Mouse (Mus musculus): ENCODE measurements around the gene Tspan11. TPM values are rescaled to one million over a fixed set of nuclear protein-coding genes. Genes with fewer than 3 reads are reported as not detected.
A peak's percentile ranks its signal among the peaks of the same experiment; 100 is the strongest.

The Tspan11 gene
- polyA plus RNA-seq, 1 experiment, result 0.99 TPM

DNA sequence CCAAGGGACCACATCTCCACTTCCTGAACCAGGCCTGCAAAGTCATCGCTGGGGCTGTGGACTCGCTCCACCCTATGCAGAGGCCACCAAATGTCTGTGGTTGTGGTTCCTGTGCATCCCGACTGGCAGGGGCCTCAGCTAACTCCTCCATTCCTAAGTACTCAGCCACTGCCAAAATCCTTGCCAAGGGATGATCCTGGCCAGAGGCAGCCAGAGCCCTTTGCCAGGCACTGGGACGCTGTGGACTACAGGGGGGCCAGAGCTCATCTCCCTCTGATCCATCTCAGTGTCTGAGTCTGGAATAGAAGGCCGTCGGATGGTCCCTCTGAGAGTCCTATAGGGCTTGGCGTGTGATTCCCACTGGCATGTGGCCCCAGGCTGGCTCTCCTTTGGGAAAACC lies 62.5 kb downstream of the Tspan11 start:
- no peaks in the 10 kb centered on the region for H3K36me3 ChIP-seq (ENCODE audit: control insufficient read depth, insufficient read depth)
- no peaks in the 10 kb centered on the region for H3K79me2 ChIP-seq (ENCODE audit: control insufficient read depth, insufficient read depth)
- H3K4me3 ChIP-seq (ENCODE audit: insufficient read depth, poor library complexity, severe bottlenecking), result no peak overlapping the region
- no peak for TF ChIP-seq MYOD1 (IDR thresholded peaks at IDR 0.05; ENCODE audit: control insufficient read depth, insufficient read length, low read depth)
- no peak for TF ChIP-seq USF1 (IDR thresholded peaks at IDR 0.05; ENCODE audit: low read depth)
- no peak for TF ChIP-seq FOSL1 (IDR thresholded peaks at IDR 0.05; ENCODE audit: insufficient read depth, low read length, poor library complexity, severe bottlenecking)
- no peak for TF ChIP-seq MAX (IDR thresholded peaks at IDR 0.05)
- TF ChIP-seq CEBPB (IDR thresholded peaks at IDR 0.05; ENCODE audit: low read depth), result no peak
- no peak for TF ChIP-seq CTCF (IDR thresholded peaks at IDR 0.05; ENCODE audit: control insufficient read depth, insufficient read depth, insufficient read length)
- no peak for TF ChIP-seq MYOG (IDR thresholded peaks at IDR 0.05; ENCODE audit: control insufficient read depth, extremely low read depth, insufficient read length)
- no peak overlapping the region for H3ac ChIP-seq (ENCODE audit: control insufficient read depth, insufficient read length, low read depth)
- H3K79me3 ChIP-seq (ENCODE audit: low read depth), result no peaks in the 10 kb centered on the region
- peaks cover 60% of the 10 kb centered on the region for H3K27me3 ChIP-seq (ENCODE audit: control insufficient read depth, insufficient read depth, insufficient read length)

DNA sequence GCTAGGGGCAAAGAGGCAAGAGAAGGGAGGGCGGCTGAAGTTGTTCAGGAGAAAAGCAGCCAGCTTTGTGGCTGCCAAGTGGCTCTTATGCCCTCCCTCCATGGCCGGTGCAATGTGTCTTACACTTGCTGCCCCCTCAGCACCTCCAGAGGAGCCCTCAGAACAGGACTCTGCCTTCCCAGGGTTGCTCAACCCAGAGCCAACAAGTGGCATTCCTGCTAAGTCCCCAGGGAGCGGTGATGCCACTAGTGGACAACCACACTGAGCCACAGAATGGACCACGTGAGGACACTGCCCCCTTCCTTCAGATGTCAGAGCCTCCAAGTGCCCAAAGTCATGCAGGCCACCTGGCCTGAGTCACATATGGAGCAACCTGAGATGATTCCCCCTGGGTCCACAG lies 65.7 kb downstream of the Tspan11 start:
- H3K4me3 ChIP-seq (ENCODE audit: insufficient read depth, poor library complexity, severe bottlenecking), result no peak overlapping the region
- no peaks in the 10 kb centered on the region for H3K79me2 ChIP-seq (ENCODE audit: control insufficient read depth, insufficient read depth)
- no peaks in the 10 kb centered on the region for H3K36me3 ChIP-seq (ENCODE audit: control insufficient read depth, insufficient read depth)
- H3K27me3 ChIP-seq (ENCODE audit: control insufficient read depth, insufficient read depth, insufficient read length), result peaks cover 41% of the 10 kb centered on the region
- no peak overlapping the region for H3ac ChIP-seq (ENCODE audit: control insufficient read depth, insufficient read length, low read depth)
- TF ChIP-seq MAX (IDR thresholded peaks at IDR 0.05), result no peak
- TF ChIP-seq MYOD1 (IDR thresholded peaks at IDR 0.05; ENCODE audit: control insufficient read depth, insufficient read length, low read depth), result no peak
- TF ChIP-seq CTCF (IDR thresholded peaks at IDR 0.05; ENCODE audit: control insufficient read depth, insufficient read depth, insufficient read length), result no peak
- no peak for TF ChIP-seq CEBPB (IDR thresholded peaks at IDR 0.05; ENCODE audit: low read depth)
- TF ChIP-seq MYOG (IDR thresholded peaks at IDR 0.05; ENCODE audit: control insufficient read depth, extremely low read depth, insufficient read length), result no peak
- TF ChIP-seq USF1 (IDR thresholded peaks at IDR 0.05; ENCODE audit: low read depth), result no peak
- TF ChIP-seq FOSL1 (IDR thresholded peaks at IDR 0.05; ENCODE audit: insufficient read depth, low read length, poor library complexity, severe bottlenecking), result no peak
- H3K79me3 ChIP-seq (ENCODE audit: low read depth), result no peaks in the 10 kb centered on the region

DNA sequence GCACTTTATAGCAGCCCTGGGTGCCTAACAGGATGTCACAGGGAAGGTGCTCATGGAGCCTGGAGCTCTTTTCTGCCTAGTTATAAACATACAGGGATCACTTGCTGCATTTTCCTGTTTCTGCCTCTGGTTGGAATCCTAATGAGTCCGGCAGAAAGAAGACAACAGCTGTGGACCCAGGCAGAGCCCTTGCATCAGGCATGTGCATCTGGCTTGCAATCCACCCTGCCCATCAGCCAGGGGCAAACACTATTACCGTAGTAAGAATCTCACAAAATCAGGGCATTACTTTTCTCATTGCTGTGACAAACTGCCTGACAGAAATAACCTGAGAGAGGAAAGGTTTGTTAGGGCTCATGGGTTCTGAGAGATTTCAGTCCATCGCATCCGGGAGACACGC lies 68.8 kb downstream of the Tspan11 start:
- Histone ChIP-seq H3K79me2 (ENCODE audit: control insufficient read depth, insufficient read depth) (no peaks in the 10 kb centered on the region), H3K79me3 (ENCODE audit: low read depth) (no peaks in the 10 kb centered on the region), H3ac (ENCODE audit: control insufficient read depth, insufficient read length, low read depth) (no peak overlapping the region), H3K4me3 (ENCODE audit: insufficient read depth, poor library complexity, severe bottlenecking) (no peak overlapping the region), H3K36me3 (ENCODE audit: control insufficient read depth, insufficient read depth) (no peaks in the 10 kb centered on the region), H3K27me3 (ENCODE audit: control insufficient read depth, insufficient read depth, insufficient read length) (peaks cover 10% of the 10 kb centered on the region)
- TF ChIP-seq MAX (IDR thresholded peaks at IDR 0.05), result no peak
- TF ChIP-seq FOSL1 (IDR thresholded peaks at IDR 0.05; ENCODE audit: insufficient read depth, low read length, poor library complexity, severe bottlenecking), result no peak
- no peak for TF ChIP-seq MYOG (IDR thresholded peaks at IDR 0.05; ENCODE audit: control insufficient read depth, extremely low read depth, insufficient read length)
- no peak for TF ChIP-seq MYOD1 (IDR thresholded peaks at IDR 0.05; ENCODE audit: control insufficient read depth, insufficient read length, low read depth)
- no peak for TF ChIP-seq USF1 (IDR thresholded peaks at IDR 0.05; ENCODE audit: low read depth)
- no peak for TF ChIP-seq CTCF (IDR thresholded peaks at IDR 0.05; ENCODE audit: control insufficient read depth, insufficient read depth, insufficient read length)
- TF ChIP-seq CEBPB (IDR thresholded peaks at IDR 0.05; ENCODE audit: low read depth), result no peak

DNA sequence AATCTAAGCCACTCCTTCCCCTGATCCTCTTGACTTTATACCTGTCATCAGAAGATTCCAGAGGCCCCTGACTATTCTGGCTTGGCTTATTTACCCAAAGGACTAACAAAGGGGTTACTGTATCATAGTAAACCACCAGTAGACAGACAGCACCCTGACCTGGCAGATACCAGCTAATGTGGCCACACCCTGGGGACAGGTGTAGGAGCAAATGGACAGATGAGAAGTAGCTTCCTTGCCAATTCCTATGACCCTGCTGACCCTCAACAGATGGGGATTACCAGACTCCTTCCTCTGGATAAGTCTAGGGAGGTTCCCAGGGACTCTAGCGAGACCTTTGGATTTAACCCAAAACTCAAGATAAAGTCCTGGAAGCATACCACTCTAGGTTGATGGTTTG lies 72.8 kb downstream of the Tspan11 start:
- no peaks in the 10 kb centered on the region for H3K27me3 ChIP-seq (ENCODE audit: control insufficient read depth, insufficient read depth, insufficient read length)
- H3K4me3 ChIP-seq (ENCODE audit: insufficient read depth, poor library complexity, severe bottlenecking), result no peak overlapping the region
- TF ChIP-seq MYOD1 (IDR thresholded peaks at IDR 0.05; ENCODE audit: control insufficient read depth, insufficient read length, low read depth) (no peak), MYOG (IDR thresholded peaks at IDR 0.05; ENCODE audit: control insufficient read depth, extremely low read depth, insufficient read length) (no peak)
- no peaks in the 10 kb centered on the region for H3K79me3 ChIP-seq (ENCODE audit: low read depth)
- H3ac ChIP-seq (ENCODE audit: control insufficient read depth, insufficient read length, low read depth), result no peak overlapping the region
- H3K36me3 ChIP-seq (ENCODE audit: control insufficient read depth, insufficient read depth), result no peaks in the 10 kb centered on the region
- H3K79me2 ChIP-seq (ENCODE audit: control insufficient read depth, insufficient read depth), result no peaks in the 10 kb centered on the region

DNA sequence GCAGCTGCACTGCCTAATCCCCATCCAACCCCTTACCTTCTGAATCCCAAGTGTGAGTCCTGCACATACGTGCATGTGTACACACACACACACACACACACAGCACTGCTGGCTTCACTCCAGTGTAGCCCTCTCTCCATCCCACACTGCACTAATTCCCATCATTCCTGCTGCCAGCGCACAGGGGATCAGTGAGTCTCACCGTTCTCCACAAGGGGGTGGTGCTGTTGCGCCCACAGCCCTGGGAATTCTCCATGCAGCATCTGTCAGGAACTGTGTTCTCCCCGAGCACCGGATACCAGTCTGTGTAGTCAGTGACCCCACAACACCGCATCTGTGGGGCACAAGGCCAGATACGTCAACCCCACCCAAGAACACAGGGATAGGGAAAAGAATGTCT lies 78.1 kb downstream of the Tspan11 start:
- H3K36me3 ChIP-seq (ENCODE audit: control insufficient read depth, insufficient read depth), result no peaks in the 10 kb centered on the region
- H3K27me3 ChIP-seq (ENCODE audit: control insufficient read depth, insufficient read depth, insufficient read length), result no peaks in the 10 kb centered on the region
- H3ac ChIP-seq (ENCODE audit: control insufficient read depth, insufficient read length, low read depth), result no peak overlapping the region
- no peaks in the 10 kb centered on the region for H3K79me2 ChIP-seq (ENCODE audit: control insufficient read depth, insufficient read depth)
- H3K79me3 ChIP-seq (ENCODE audit: low read depth), result no peaks in the 10 kb centered on the region
- no peak overlapping the region for H3K4me3 ChIP-seq (ENCODE audit: insufficient read depth, poor library complexity, severe bottlenecking)
- TF ChIP-seq CTCF (IDR thresholded peaks at IDR 0.05; ENCODE audit: control insufficient read depth, insufficient read depth, insufficient read length) (peak; percentile 55), MAX (IDR thresholded peaks at IDR 0.05) (no peak), USF1 (IDR thresholded peaks at IDR 0.05; ENCODE audit: low read depth) (no peak), CEBPB (IDR thresholded peaks at IDR 0.05; ENCODE audit: low read depth) (no peak)

DNA sequence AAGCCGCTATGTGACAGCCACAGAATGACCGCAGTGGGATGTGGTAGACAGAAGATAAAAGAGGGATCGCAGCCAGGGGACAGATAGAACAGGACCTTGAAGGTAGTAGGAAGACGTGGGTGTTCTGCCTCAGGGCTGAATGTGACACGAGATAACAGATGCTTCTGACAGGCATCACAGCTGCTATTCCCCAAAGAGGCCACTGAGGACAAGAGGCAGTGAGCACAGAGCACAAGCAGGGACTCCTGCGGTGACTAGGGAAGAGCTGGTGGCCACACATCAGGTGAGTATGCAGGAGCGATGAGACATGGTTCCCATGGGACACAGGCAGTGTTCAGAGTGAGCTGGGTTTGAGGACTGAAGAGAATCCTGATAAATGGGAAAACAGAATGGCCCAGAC lies 82.3 kb downstream of the Tspan11 start:
- no peak overlapping the region for H3K4me3 ChIP-seq (ENCODE audit: insufficient read depth, poor library complexity, severe bottlenecking)
- H3K27me3 ChIP-seq (ENCODE audit: control insufficient read depth, insufficient read depth, insufficient read length), result no peaks in the 10 kb centered on the region
- TF ChIP-seq USF1 (IDR thresholded peaks at IDR 0.05; ENCODE audit: low read depth), result no peak
- peak; percentile 97 for TF ChIP-seq MYOD1 (IDR thresholded peaks at IDR 0.05; ENCODE audit: control insufficient read depth, insufficient read length, low read depth)
- TF ChIP-seq CEBPB (IDR thresholded peaks at IDR 0.05; ENCODE audit: low read depth), result no peak
- TF ChIP-seq CTCF (IDR thresholded peaks at IDR 0.05; ENCODE audit: control insufficient read depth, insufficient read depth, insufficient read length), result no peak
- TF ChIP-seq FOSL1 (IDR thresholded peaks at IDR 0.05; ENCODE audit: insufficient read depth, low read length, poor library complexity, severe bottlenecking), result no peak
- TF ChIP-seq MYOG (IDR thresholded peaks at IDR 0.05; ENCODE audit: control insufficient read depth, extremely low read depth, insufficient read length), result no peak
- no peak for TF ChIP-seq MAX (IDR thresholded peaks at IDR 0.05)
- H3K79me3 ChIP-seq (ENCODE audit: low read depth), result no peaks in the 10 kb centered on the region
- H3K36me3 ChIP-seq (ENCODE audit: control insufficient read depth, insufficient read depth), result no peaks in the 10 kb centered on the region
- no peaks in the 10 kb centered on the region for H3K79me2 ChIP-seq (ENCODE audit: control insufficient read depth, insufficient read depth)
- no peak overlapping the region for H3ac ChIP-seq (ENCODE audit: control insufficient read depth, insufficient read length, low read depth)

All from C2C12 (cell line).